Mouse (Mus musculus) myocyte (in vitro differentiated cells): ENCODE data around the gene Irf2bp2.

ENCODE experiments used
- CEBPB ChIP-seq: IDR thresholded peaks from 2 replicates; pipeline ENCODE4 v1.6.1; 2011; ENCODE audit warnings: mild to moderate bottlenecking, moderate library complexity; ENCODE audit not compliant: poor library complexity, insufficient read depth, severe bottlenecking
- E2F4 ChIP-seq: IDR thresholded peaks from one replicate; pipeline ENCODE4 v1.6.1; 2011; ENCODE audit warnings: mild to moderate bottlenecking, control low read depth, moderate library complexity; ENCODE audit not compliant: insufficient read depth
- MAX ChIP-seq: IDR thresholded peaks from one replicate; pipeline ENCODE4 v1.6.1; 2011; ENCODE audit warnings: low read depth, mild to moderate bottlenecking, control low read depth
- POLR2A ChIP-seq: IDR thresholded peaks from one replicate; pipeline ENCODE4 v1.6.1; 2011; ENCODE audit warnings: low read depth, mild to moderate bottlenecking, control low read depth, moderate library complexity; ENCODE audit not compliant: insufficient read length
- TCF12 ChIP-seq: IDR thresholded peaks from one replicate; pipeline ENCODE4 v1.6.1; 2011; ENCODE audit warnings: mild to moderate bottlenecking, control low read depth; ENCODE audit not compliant: poor library complexity, insufficient read depth, severe bottlenecking
- USF1 ChIP-seq: IDR thresholded peaks from one replicate; pipeline ENCODE4 v1.6.1; 2011; ENCODE audit warnings: low read depth, mild to moderate bottlenecking, control low read depth, moderate library complexity

- TF ChIP-seq TCF12 (no peak), POLR2A (no peak), USF1 (no peak), MAX (no peak), E2F4 (no peak), CEBPB (no peak)
Measured at GRCm38 (mm10) chr8:126551871-126552270, 41.9 kb downstream of the Irf2bp2 start.
